Mouse (Mus musculus): ENCODE results near the gene Ranbp17. TPM values are rescaled to one million over a fixed set of nuclear protein-coding genes. Genes with fewer than 3 reads are reported as not detected.
A peak's percentile ranks its signal among the peaks of the same experiment; 100 is the strongest.

Gene Ranbp17
- total and polyA plus RNA-seq, 3 experiments = 0.09 TPM; not detected in 2

DNA sequence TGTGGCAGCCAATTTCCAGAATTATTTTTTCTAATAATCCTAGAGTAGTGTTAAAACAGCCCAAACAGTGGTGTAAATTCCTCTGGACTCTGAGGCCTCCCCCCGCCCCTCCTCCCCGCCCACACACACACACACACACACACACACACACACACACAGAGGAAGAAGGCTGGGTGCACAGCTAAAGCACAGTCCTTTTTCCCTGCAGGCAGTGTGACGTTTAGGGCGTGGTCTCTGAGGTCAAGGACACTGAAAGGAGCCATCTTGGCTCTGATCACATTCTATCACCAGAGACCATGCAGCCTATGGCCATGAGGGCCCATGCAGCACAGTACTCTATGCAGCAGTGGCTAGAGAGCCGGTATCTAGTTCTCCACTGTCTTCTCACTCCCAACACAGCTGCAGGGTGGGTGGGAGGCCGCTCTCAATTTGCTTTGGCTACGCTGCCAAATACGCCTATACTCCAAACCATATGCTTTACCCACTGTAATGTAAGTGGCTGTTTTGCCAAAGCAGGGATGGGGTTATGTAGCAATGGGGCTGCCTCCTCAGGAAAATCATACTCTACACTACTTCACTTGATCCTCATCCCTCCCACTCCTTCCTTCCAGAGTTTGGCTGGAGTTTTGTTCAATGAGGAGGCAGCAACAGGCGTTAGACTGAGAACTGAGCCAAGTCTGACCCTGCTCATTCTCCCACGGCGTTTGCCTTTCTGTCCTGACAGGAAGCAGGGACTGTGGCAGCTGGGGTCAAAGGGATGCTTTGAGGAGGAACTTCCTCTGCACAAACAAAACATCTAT, 291.8 kb downstream of the Ranbp17 start:
- dilution Hi-C loops (cut with MboI; ENCODE audit: extremely low pct_ligation_motif_present, extremely low pct_unique_long_range_greater_than_20kb, low sequenced_read_pairs) (no loop called here), in situ Hi-C loops (cut with MboI; ENCODE audit: low pct_ligation_motif_present, low pct_unique_long_range_greater_than_20kb, low sequenced_read_pairs) (no loop called here)
- no peak overlapping the region for H3K4me2 ChIP-seq (ENCODE audit: insufficient read depth, low read depth, poor library complexity, severe bottlenecking)

DNA sequence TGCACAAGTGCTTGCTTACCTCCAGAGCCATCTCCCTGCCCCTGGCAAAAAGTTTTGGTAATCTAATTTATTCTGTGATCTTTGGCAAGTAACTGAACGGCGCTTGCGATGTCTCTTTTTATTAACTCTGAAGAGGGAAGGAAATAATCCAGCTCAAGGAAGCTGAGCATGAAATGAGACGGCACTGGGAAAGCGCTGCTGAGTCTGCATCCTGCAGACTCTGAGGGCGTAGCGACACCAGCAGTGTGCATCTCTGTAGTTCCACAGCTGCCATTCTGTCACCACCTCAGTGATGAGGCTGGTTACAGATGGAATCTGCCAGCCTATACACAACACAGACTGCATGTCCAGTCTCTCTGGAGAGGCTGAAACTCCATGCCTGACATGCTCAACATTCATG, 292.8 kb downstream of the Ranbp17 start:
- H3K36me3 ChIP-seq (replicated peaks in 1 of 2; ENCODE audit: control insufficient read depth in 1 of 2, insufficient read depth in 1 of 2, low read length in 1 of 2) = no peaks in the 10 kb centered on the region
- no peaks in the 10 kb centered on the region for H3K79me2 ChIP-seq (replicated peaks; ENCODE audit: control insufficient read depth, extremely low read depth, insufficient read depth, poor library complexity, severe bottlenecking)
- H3K27me3 ChIP-seq (replicated peaks) = no peaks in the 10 kb centered on the region
- no peaks in the 10 kb centered on the region for H3K9me3 ChIP-seq (replicated peaks; ENCODE audit: low read length)
- in situ Hi-C loops (cut with MboI; ENCODE audit: low pct_ligation_motif_present, low pct_unique_long_range_greater_than_20kb, low sequenced_read_pairs) = no loop called here
- no peak overlapping the region for H3K4me2 ChIP-seq (ENCODE audit: insufficient read depth, low read depth, poor library complexity, severe bottlenecking)
- H3K4me3 ChIP-seq (replicated peaks in 1 of 3; ENCODE audit: low read depth in 2 of 3, low read length in 2 of 3, poor library complexity in 1 of 3) = no peak overlapping the region
- TF ChIP-seq MXI1 (IDR thresholded peaks at IDR 0.05; ENCODE audit: low read depth, low read length) (no peak), SMC3 (IDR thresholded peaks at IDR 0.05; ENCODE audit: low read depth, low read length) (no peak), RCOR1 (conservative IDR thresholded peaks at IDR 0.05; ENCODE audit: low read depth, low read length) (no peak), MAX (IDR thresholded peaks at IDR 0.05; ENCODE audit: low read length) (no peak), UBTF (IDR thresholded peaks at IDR 0.05; ENCODE audit: low read depth, low read length) (no peak), TBP (conservative IDR thresholded peaks at IDR 0.05; ENCODE audit: low read depth, low read length) (no peak), ELF1 (IDR thresholded peaks at IDR 0.05; ENCODE audit: low read depth, low read length) (no peak), NRF1 (IDR thresholded peaks at IDR 0.05; ENCODE audit: low read depth, low read length) (no peak), USF1 (IDR thresholded peaks at IDR 0.05; ENCODE audit: low read depth, low read length) (no peak), POLR2AphosphoS2 (IDR thresholded peaks at IDR 0.05; ENCODE audit: low read depth, low read length) (no peak), E2F4 (IDR thresholded peaks at IDR 0.05; ENCODE audit: insufficient replicate concordance, low read depth, low read length) (no peak), GABPA (IDR thresholded peaks at IDR 0.05; ENCODE audit: insufficient replicate concordance, low read depth, low read length) (no peak)
- dilution Hi-C loops (cut with MboI; ENCODE audit: extremely low pct_ligation_motif_present, extremely low pct_unique_long_range_greater_than_20kb, low sequenced_read_pairs) = no loop called here
- no peak overlapping the region for H3K27ac ChIP-seq (ENCODE audit: insufficient read depth, low read depth)
- H3K4me1 ChIP-seq (ENCODE audit: control insufficient read depth in 1 of 2, insufficient read depth in 2 of 2) = peaks cover 0 to 9% of the 10 kb centered on the region in 2 experiments; a peak in 3 of 4 replicates
- no peak overlapping the region for H3K9ac ChIP-seq (ENCODE audit: insufficient read depth, low read depth)
- no peak for DNase-seq (ENCODE audit: extremely low read depth)

More for the DNA sequence above, 291.8 kb downstream of the Ranbp17 start:
- TF ChIP-seq ZKSCAN1 (IDR thresholded peaks at IDR 0.05; ENCODE audit: borderline replicate concordance, low read depth, low read length) = no peak
- TF ChIP-seq PAX5 (IDR thresholded peaks at IDR 0.05; ENCODE audit: low read length) = no peak
- no peak for TF ChIP-seq USF1 (IDR thresholded peaks at IDR 0.05; ENCODE audit: low read depth, low read length)
- no peak for TF ChIP-seq SMC3 (IDR thresholded peaks at IDR 0.05; ENCODE audit: low read depth, low read length)
- no peak for TF ChIP-seq HCFC1 (IDR thresholded peaks at IDR 0.05; ENCODE audit: low read depth, low read length)
- TF ChIP-seq MXI1 (IDR thresholded peaks at IDR 0.05; ENCODE audit: low read depth, low read length) = no peak
- no peak for TF ChIP-seq RAD21 (IDR thresholded peaks at IDR 0.05; ENCODE audit: low read depth, low read length)
- TF ChIP-seq IRF4 (IDR thresholded peaks at IDR 0.05; ENCODE audit: low read depth, low read length) = no peak
- no peak for TF ChIP-seq JUN (IDR thresholded peaks at IDR 0.05; ENCODE audit: insufficient read depth, low read depth, low read length)
- TF ChIP-seq MEF2A (IDR thresholded peaks at IDR 0.05; ENCODE audit: borderline replicate concordance, low read depth, low read length) = no peak
- TF ChIP-seq E2F4 (IDR thresholded peaks at IDR 0.05; ENCODE audit: insufficient replicate concordance, low read depth, low read length) = no peak
- no peak for TF ChIP-seq ELF1 (IDR thresholded peaks at IDR 0.05; ENCODE audit: low read depth, low read length)
- TF ChIP-seq BHLHE40 (IDR thresholded peaks at IDR 0.05; ENCODE audit: low read depth, low read length) = no peak
- TF ChIP-seq KAT2A (IDR thresholded peaks at IDR 0.05; ENCODE audit: insufficient replicate concordance, low read length) = no peak
- TF ChIP-seq GABPA (IDR thresholded peaks at IDR 0.05; ENCODE audit: insufficient replicate concordance, low read depth, low read length) = no peak
- no peak for TF ChIP-seq JUND (conservative IDR thresholded peaks at IDR 0.05; ENCODE audit: low read depth, low read length)
- no peak for TF ChIP-seq ZMIZ1 (IDR thresholded peaks at IDR 0.05; ENCODE audit: low read depth, low read length)
- TF ChIP-seq NRF1 (IDR thresholded peaks at IDR 0.05; ENCODE audit: low read depth, low read length) = no peak
- TF ChIP-seq MAX (IDR thresholded peaks at IDR 0.05; ENCODE audit: low read length) = no peak
- no peak for TF ChIP-seq EP300 (IDR thresholded peaks at IDR 0.05; ENCODE audit: low read length)
- H3K9me3 ChIP-seq (replicated peaks; ENCODE audit: low read length) = no peaks in the 10 kb centered on the region
- peaks cover 0 to 5% of the 10 kb centered on the region in 2 experiments; a peak in 2 of 4 replicates for H3K4me1 ChIP-seq (ENCODE audit: control insufficient read depth in 1 of 2, insufficient read depth in 2 of 2)
- H3K79me2 ChIP-seq (replicated peaks; ENCODE audit: control insufficient read depth, extremely low read depth, insufficient read depth, poor library complexity, severe bottlenecking) = no peaks in the 10 kb centered on the region
- no peak overlapping the region for H3K27ac ChIP-seq (ENCODE audit: insufficient read depth, low read depth)
- H3K9ac ChIP-seq (ENCODE audit: insufficient read depth, low read depth) = no peak overlapping the region
- no peak overlapping the region for H3K4me3 ChIP-seq (replicated peaks in 1 of 3; ENCODE audit: low read depth in 2 of 3, low read length in 2 of 3, poor library complexity in 1 of 3)
- no peaks in the 10 kb centered on the region for H3K36me3 ChIP-seq (replicated peaks in 1 of 2; ENCODE audit: control insufficient read depth in 1 of 2, insufficient read depth in 1 of 2, low read length in 1 of 2)
- peak; percentile 12 for DNase-seq (ENCODE audit: extremely low read depth)
- no peaks in the 10 kb centered on the region for H3K27me3 ChIP-seq (replicated peaks)
